Mouse (Mus musculus): ENCODE results near the gene Erf.
A peak's percentile ranks its signal among the peaks of the same experiment; 100 is the strongest.

Erf gene

GRCm38 (mm10) chr7:25271651-25272444 lies 21.3 kb upstream of the Erf start:
- Histone ChIP-seq H3K9me3 (ENCODE audit: low read length) (no peaks in the 10 kb centered on the region), H3K4me1 (replicated peaks; ENCODE audit: low read depth, low read length) (peaks cover 88% of the 10 kb centered on the region), H3K27me3 (ENCODE audit: insufficient read depth, low read length) (peaks cover 21% of the 10 kb centered on the region), H3K36me3 (ENCODE audit: insufficient read depth, low read length) (peaks cover 30% of the 10 kb centered on the region), H3K4me3 (replicated peaks; ENCODE audit: low read length) (peak overlapping the region; percentile 72)
- TF ChIP-seq NANOG (IDR thresholded peaks at IDR 0.05; ENCODE audit: borderline replicate concordance, low read length) = no peak
- no peak for TF ChIP-seq POU5F1 (IDR thresholded peaks at IDR 0.05; ENCODE audit: borderline replicate concordance, low read length)
- TF ChIP-seq CTCF (conservative IDR thresholded peaks at IDR 0.05; ENCODE audit: low read length) = no peak

- Histone ChIP-seq H3K36me3 (ENCODE audit: insufficient read depth, low read length) (peaks cover 30% of the 10 kb centered on the region), H3K27me3 (ENCODE audit: insufficient read depth, low read length) (peaks cover 21% of the 10 kb centered on the region), H3K9me3 (ENCODE audit: low read length) (no peaks in the 10 kb centered on the region), H3K4me3 (replicated peaks; ENCODE audit: low read length) (peak overlapping the region; percentile 72), H3K4me1 (replicated peaks; ENCODE audit: low read depth, low read length) (peaks cover 88% of the 10 kb centered on the region)
- no peak for TF ChIP-seq POU5F1 (IDR thresholded peaks at IDR 0.05; ENCODE audit: borderline replicate concordance, low read length)
- TF ChIP-seq NANOG (IDR thresholded peaks at IDR 0.05; ENCODE audit: borderline replicate concordance, low read length) = no peak
These were observed 20.4 kb upstream of the Erf start for GRCm38 (mm10) chr7:25270652-25271633.

GRCm38 (mm10) chr7:25269545-25270271 lies 19.1 kb upstream of the Erf start:
- TF ChIP-seq CTCF (conservative IDR thresholded peaks at IDR 0.05; ENCODE audit: low read length) = no peak
- no peak for TF ChIP-seq POU5F1 (IDR thresholded peaks at IDR 0.05; ENCODE audit: borderline replicate concordance, low read length)
- no peak for TF ChIP-seq NANOG (IDR thresholded peaks at IDR 0.05; ENCODE audit: borderline replicate concordance, low read length)
- H3K36me3 ChIP-seq (ENCODE audit: insufficient read depth, low read length) = peaks cover 22% of the 10 kb centered on the region

GRCm38 (mm10) chr7:25269029-25269428 lies 18.5 kb upstream of the Erf start:
- Histone ChIP-seq H3K4me3 (replicated peaks; ENCODE audit: low read length) (peak overlapping the region; percentile 94), H3K4me1 (replicated peaks; ENCODE audit: low read depth, low read length) (peaks cover 85% of the 10 kb centered on the region), H3K9me3 (ENCODE audit: low read length) (no peaks in the 10 kb centered on the region), H3K27me3 (ENCODE audit: insufficient read depth, low read length) (peaks cover 21% of the 10 kb centered on the region), H3K36me3 (ENCODE audit: insufficient read depth, low read length) (peaks cover 16% of the 10 kb centered on the region)
- TF ChIP-seq CTCF (conservative IDR thresholded peaks at IDR 0.05; ENCODE audit: low read length) = no peak
- no peak for TF ChIP-seq POU5F1 (IDR thresholded peaks at IDR 0.05; ENCODE audit: borderline replicate concordance, low read length)
- TF ChIP-seq NANOG (IDR thresholded peaks at IDR 0.05; ENCODE audit: borderline replicate concordance, low read length) = no peak

More at GRCm38 (mm10) chr7:25269545-25270271, 19.1 kb upstream of the Erf start:
- Histone ChIP-seq H3K27me3 (ENCODE audit: insufficient read depth, low read length) (peaks cover 21% of the 10 kb centered on the region), H3K9me3 (ENCODE audit: low read length) (no peaks in the 10 kb centered on the region), H3K4me3 (replicated peaks; ENCODE audit: low read length) (peak overlapping the region; percentile 94), H3K4me1 (replicated peaks; ENCODE audit: low read depth, low read length) (peaks cover 86% of the 10 kb centered on the region)

- H3K9me3 ChIP-seq (ENCODE audit: low read length) = no peaks in the 10 kb centered on the region
- TF ChIP-seq NANOG (IDR thresholded peaks at IDR 0.05; ENCODE audit: borderline replicate concordance, low read length) (no peak), CTCF (conservative IDR thresholded peaks at IDR 0.05; ENCODE audit: low read length) (no peak), POU5F1 (IDR thresholded peaks at IDR 0.05; ENCODE audit: borderline replicate concordance, low read length) (no peak)
These were observed 18.0 kb upstream of the Erf start for GRCm38 (mm10) chr7:25268588-25268987.

GRCm38 (mm10) chr7:25267751-25268463 lies 17.3 kb upstream of the Erf start:
- Histone ChIP-seq H3K9me3 (ENCODE audit: low read length) (no peaks in the 10 kb centered on the region), H3K4me3 (replicated peaks; ENCODE audit: low read length) (peak overlapping the region; percentile 94), H3K36me3 (ENCODE audit: insufficient read depth, low read length) (peaks cover 8% of the 10 kb centered on the region; the same call in 1 of the 2 replicates), H3K4me1 (replicated peaks; ENCODE audit: low read depth, low read length) (peaks cover 79% of the 10 kb centered on the region), H3K27me3 (ENCODE audit: insufficient read depth, low read length) (peaks cover 11% of the 10 kb centered on the region)
- TF ChIP-seq NANOG (IDR thresholded peaks at IDR 0.05; ENCODE audit: borderline replicate concordance, low read length) (no peak), POU5F1 (IDR thresholded peaks at IDR 0.05; ENCODE audit: borderline replicate concordance, low read length) (no peak), CTCF (conservative IDR thresholded peaks at IDR 0.05; ENCODE audit: low read length) (no peak)

More at GRCm38 (mm10) chr7:25268588-25268987, 18.0 kb upstream of the Erf start:
- peaks cover 83% of the 10 kb centered on the region for H3K4me1 ChIP-seq (replicated peaks; ENCODE audit: low read depth, low read length)
- peaks cover 12% of the 10 kb centered on the region for H3K36me3 ChIP-seq (ENCODE audit: insufficient read depth, low read length)
- peak overlapping the region; percentile 94 for H3K4me3 ChIP-seq (replicated peaks; ENCODE audit: low read length)
- H3K27me3 ChIP-seq (ENCODE audit: insufficient read depth, low read length) = peaks cover 18% of the 10 kb centered on the region

GRCm38 (mm10) chr7:25267301-25267750 lies 16.8 kb upstream of the Erf start, which contains the start of gene Cic:
Gene Cic, plus strand, starts transcription at chr7:25267704.
- TF ChIP-seq CTCF (conservative IDR thresholded peaks at IDR 0.05; ENCODE audit: low read length) (no peak), NANOG (IDR thresholded peaks at IDR 0.05; ENCODE audit: borderline replicate concordance, low read length) (no peak), POU5F1 (IDR thresholded peaks at IDR 0.05; ENCODE audit: borderline replicate concordance, low read length) (no peak)
- H3K4me1 ChIP-seq (replicated peaks; ENCODE audit: low read depth, low read length) = peaks cover 78% of the 10 kb centered on the region
- peaks cover 8% of the 10 kb centered on the region; the same call in 1 of the 2 replicates for H3K36me3 ChIP-seq (ENCODE audit: insufficient read depth, low read length)
- H3K4me3 ChIP-seq (replicated peaks; ENCODE audit: low read length) = peak within 1 kb of the TSS; percentile 94
- no peaks in the 10 kb centered on the region for H3K9me3 ChIP-seq (ENCODE audit: low read length)
- H3K27me3 ChIP-seq (ENCODE audit: insufficient read depth, low read length) = peaks cover 7% of the 10 kb centered on the region; the same call in 1 of the 2 replicates

Data from E14TG2a.4 (cell line).